Mouse (Mus musculus): ENCODE results near the gene Herc3. TPM values are rescaled to one million over a fixed set of nuclear protein-coding genes. Genes with fewer than 3 reads are reported as not detected.

Herc3 gene
- polyA plus RNA-seq, 1 experiment from 2014 or later: 27.1 TPM

DNA sequence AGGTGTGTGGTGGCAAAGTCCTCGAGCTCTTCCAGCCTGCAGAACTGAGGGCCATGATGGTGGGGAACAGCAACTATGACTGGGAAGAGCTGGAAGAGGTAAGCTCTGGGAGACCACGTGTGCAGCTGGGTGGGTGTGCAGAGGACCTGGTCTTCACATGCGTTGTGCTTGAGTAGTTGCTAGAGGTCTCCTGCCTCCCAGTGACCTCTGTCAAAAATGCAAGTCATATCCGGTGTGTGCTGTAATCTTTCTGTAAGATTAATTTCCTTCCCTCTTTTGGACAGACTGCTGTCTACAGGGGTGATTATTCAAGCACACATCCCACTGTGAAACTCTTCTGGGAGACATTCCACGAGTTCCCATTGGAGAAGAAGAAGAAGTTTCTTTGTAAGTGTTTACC lies 85.2 kb downstream of the Herc3 start:
- ATAC-seq: no peak
- no peaks in the 10 kb centered on the region for H3K27me3 ChIP-seq
- POLR2A ChIA-PET: interaction anchor here (0.5 kb wide), 1 partner anchor 86 kb away, joined by 7 read pairs; no protein-coding TSS in a partner anchor
- CTCF ChIA-PET: interaction anchor here (1.1 kb wide), 1 partner anchor 21 kb away, joined by 3 read pairs; no protein-coding TSS in a partner anchor
- no peak for TF ChIP-seq CTCF (IDR thresholded peaks at IDR 0.05)
- no peak for DNase-seq (ENCODE audit: low read depth, low spot score)
- in situ Hi-C loops (cut with MboI; ENCODE audit: low pct_unique_long_range_greater_than_20kb): no loop called here

DNA sequence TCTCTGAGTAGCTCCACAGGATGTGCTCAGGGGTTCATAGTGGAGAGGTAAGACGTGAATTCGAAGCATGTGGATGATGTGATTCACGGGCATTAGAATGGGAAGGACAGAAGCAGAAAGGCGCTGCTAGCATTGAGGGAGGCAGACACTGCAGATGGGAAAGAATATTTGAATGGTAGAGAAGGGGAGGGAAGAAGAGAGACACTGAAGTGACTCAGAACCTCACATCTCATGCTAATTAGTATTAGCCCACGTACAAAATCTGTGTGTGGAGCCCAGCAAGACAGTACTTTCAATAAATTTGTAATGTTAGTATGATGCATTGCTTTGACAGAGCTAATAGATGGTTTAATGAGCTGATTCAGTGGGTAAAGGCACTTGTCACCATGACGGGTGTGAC lies 89.5 kb downstream of the Herc3 start:
- CTCF ChIA-PET: interaction anchor here (1.5 to 1.8 kb wide), 2 partner anchors 39 to 260 kb away, joined by 3 to 7 read pairs; no protein-coding TSS in a partner anchor
- POLR2A ChIA-PET: no interaction called here
- no peak for TF ChIP-seq CTCF (IDR thresholded peaks at IDR 0.05)
- in situ Hi-C loops (cut with MboI; ENCODE audit: low pct_unique_long_range_greater_than_20kb): loop anchor here (10.0 kb wide), 1 partner anchor 254 kb away; no protein-coding TSS in a partner anchor
- no peak for ATAC-seq
- no peak for DNase-seq (ENCODE audit: low read depth, low spot score)
- no peaks in the 10 kb centered on the region for H3K27me3 ChIP-seq

DNA sequence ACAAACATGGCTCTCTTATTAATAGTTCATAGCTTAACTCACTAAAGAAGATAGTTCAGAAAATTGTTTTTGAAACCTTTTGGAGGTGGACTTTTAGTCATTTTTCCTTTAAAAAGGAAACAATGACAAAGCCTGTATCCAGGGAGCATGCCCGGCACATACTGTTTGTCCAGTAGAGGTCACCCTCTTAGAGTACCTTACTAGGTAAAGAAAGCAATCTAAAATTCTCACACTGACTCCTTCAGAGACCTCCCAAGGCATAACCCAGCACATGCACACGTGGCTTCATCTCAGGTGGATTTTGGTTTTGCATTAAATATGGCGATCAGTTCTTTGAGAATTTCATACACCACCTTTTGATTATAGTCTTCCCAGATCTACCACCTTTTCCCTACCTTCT lies 90.4 kb downstream of the Herc3 start:
- no peaks in the 10 kb centered on the region for H3K27me3 ChIP-seq
- ATAC-seq (peak; percentile 76), DNase-seq (ENCODE audit: low read depth, low spot score) (no peak)
- ChIA-PET CTCF (interaction anchor here (0.7 to 1.9 kb wide), 9 partner anchors 10 to 259 kb away, joined by 3 to 7 read pairs (median 4); no protein-coding TSS in a partner anchor), POLR2A (no interaction called here)
- in situ Hi-C loops (cut with MboI; ENCODE audit: low pct_unique_long_range_greater_than_20kb): loop anchor here (10.0 kb wide), 1 partner anchor 253 kb away; no protein-coding TSS in a partner anchor
- TF ChIP-seq CTCF (IDR thresholded peaks at IDR 0.05): peak; percentile 65

DNA sequence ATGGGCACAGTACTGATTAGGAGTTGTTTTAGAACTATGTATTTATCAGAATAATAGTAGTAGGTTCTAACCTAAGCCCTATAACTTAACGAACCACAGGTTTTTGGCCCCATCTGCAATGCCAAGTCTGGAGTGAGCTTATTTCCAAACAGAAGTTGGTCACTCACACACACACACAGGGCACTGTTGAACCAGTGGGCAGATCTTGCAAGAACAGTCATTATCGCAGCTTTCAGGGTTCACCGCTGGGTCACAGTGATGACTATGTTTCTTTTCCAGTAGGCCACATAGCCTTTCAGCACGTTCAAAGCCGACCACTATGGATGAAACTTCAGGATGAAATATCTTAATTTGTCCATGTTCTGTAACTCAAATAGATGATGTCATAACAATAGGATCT lies 91.2 kb downstream of the Herc3 start:
- CTCF ChIA-PET: interaction anchor here (1.0 to 1.9 kb wide), 8 partner anchors 10 to 271 kb away, joined by 3 to 7 read pairs (median 4); no protein-coding TSS in a partner anchor
- no peak for TF ChIP-seq CTCF (IDR thresholded peaks at IDR 0.05)
- POLR2A ChIA-PET: no interaction called here
- DNase-seq (ENCODE audit: low read depth, low spot score) (peak; percentile 50), ATAC-seq (peak; percentile 83)
- H3K27me3 ChIP-seq: no peaks in the 10 kb centered on the region
- in situ Hi-C loops (cut with MboI; ENCODE audit: low pct_unique_long_range_greater_than_20kb): loop anchor here (10.0 kb wide), 1 partner anchor 252 kb away; no protein-coding TSS in a partner anchor

DNA sequence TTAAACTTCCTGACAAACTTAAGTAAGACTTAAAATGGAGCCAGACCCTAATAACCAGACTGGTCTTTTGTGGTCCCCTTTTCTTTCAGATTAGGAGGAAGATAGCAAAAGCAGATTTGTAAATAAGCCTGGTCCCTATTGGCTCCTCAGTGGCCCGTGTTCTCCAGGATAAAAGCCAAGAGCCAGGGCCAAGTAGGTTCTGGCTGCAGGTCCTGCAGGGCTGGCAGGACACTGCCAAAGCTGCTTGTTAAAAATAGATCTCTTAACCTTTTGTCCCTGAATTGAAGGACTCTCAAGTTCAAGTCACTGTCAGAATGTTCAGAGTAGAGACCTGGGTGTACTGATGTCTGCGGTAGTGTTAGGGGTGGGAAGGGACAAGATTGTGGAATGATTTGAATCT lies 96.6 kb downstream of the Herc3 start:
- ATAC-seq: no peak
- no peaks in the 10 kb centered on the region for H3K27me3 ChIP-seq
- no peak for DNase-seq (ENCODE audit: low read depth, low spot score)
- POLR2A ChIA-PET: no interaction called here
- no peak for TF ChIP-seq CTCF (IDR thresholded peaks at IDR 0.05)
- CTCF ChIA-PET: interaction anchor here (0.6 kb wide), 1 partner anchor 8 kb away, joined by 3 read pairs; no protein-coding TSS in a partner anchor
- in situ Hi-C loops (cut with MboI; ENCODE audit: low pct_unique_long_range_greater_than_20kb): loop anchor here (10.0 kb wide), 1 partner anchor 247 kb away; no protein-coding TSS in a partner anchor

DNA sequence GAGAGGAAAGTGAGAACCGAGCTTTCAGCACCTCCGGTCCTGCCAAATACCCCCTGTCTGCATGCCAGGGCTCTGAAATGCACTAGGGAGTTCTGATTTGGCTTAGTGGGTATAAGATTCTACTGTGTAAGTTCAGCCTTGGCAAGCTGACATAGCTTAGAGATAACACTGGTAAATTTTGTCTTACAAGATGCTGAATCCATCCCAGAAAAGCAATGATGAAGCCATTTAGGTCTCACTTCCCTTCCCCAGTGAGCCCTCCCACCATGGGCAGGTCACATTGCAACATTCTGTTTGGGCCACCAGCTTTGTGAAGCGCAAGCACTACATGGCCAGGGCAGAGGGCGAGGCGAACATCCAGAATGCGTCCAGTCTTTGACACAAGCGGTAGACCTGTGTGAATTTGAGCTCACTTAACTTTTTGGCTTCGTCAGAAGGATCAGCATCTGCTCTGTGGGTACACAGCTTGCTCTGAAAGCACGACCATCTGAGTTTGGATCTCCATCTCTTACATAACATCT lies 98.7 kb downstream of the Herc3 start:
- ATAC-seq (no peak), DNase-seq (ENCODE audit: low read depth, low spot score) (no peak)
- in situ Hi-C loops (cut with MboI; ENCODE audit: low pct_unique_long_range_greater_than_20kb): loop anchor here (10.0 kb wide), 1 partner anchor 245 kb away; no protein-coding TSS in a partner anchor
- TF ChIP-seq CTCF (IDR thresholded peaks at IDR 0.05): no peak
- CTCF ChIA-PET: interaction anchor here (2.7 kb wide), 1 partner anchor 11 kb away, joined by 7 read pairs; no protein-coding TSS in a partner anchor
- H3K27me3 ChIP-seq: no peaks in the 10 kb centered on the region
- POLR2A ChIA-PET: no interaction called here

DNA sequence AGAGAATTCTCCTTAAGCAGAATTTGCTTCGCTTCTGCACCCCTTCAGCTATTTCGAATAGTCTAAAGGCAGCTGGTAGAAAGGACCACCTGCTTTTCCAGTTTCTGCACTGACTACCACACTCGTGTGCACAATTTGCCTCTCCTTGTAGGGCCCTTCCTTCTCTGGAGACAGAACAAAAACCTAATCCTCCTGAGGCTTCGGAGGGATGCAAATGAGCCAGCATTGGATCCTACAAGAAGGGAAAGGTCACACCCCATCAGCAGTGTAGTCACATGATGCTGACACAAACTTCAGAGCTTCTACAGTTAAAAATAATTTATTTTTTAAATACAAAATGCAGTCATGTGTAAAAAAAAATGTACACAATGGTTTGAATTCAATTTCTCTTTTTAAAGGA lies 99.9 kb downstream of the Herc3 start:
- no peaks in the 10 kb centered on the region for H3K27me3 ChIP-seq
- POLR2A ChIA-PET: no interaction called here
- TF ChIP-seq CTCF (IDR thresholded peaks at IDR 0.05): no peak
- DNase-seq (ENCODE audit: low read depth, low spot score): no peak
- in situ Hi-C loops (cut with MboI; ENCODE audit: low pct_unique_long_range_greater_than_20kb): no loop called here
- no peak for ATAC-seq
- CTCF ChIA-PET: interaction anchor here (2.7 kb wide), 1 partner anchor 9 kb away, joined by 7 read pairs; no protein-coding TSS in a partner anchor

DNA sequence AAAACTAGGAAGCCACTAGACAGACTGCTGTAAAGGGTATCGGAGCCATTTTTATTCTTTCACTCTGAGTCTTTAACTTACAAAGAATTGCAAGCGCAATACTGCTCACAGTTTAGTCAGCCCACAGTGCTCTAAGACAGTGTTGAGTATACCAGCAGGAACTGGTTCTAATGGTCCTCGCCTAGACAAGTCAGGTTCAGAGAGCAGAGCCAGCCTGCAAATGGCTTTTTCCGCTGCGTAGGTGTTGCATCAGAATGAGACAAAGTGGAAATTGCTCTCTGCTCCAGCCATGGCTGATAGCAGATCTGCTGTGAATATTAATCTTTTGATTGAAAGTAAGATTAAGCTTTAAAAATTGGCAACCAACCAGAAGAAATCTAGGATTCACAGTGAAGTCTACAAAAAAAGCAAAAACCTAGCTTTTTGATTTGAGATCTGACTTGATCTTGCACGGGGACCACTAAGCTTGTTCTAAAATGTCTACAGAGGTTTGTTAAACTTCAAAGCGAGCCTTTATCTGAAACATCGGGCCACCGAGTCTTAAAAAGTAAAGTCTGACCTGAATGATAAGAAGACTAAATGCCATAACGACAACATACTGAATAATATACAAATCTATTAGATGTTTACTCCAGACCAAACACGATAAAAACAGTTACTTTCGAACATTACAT lies 101.4 kb downstream of the Herc3 start:
- H3K27me3 ChIP-seq: no peaks in the 10 kb centered on the region
- ChIA-PET POLR2A (no interaction called here), CTCF (interaction anchor here (1.2 kb wide), 2 partner anchors 10 to 11 kb away, joined by 4 to 5 read pairs; no protein-coding TSS in a partner anchor)
- DNase-seq (ENCODE audit: low read depth, low spot score): no peak
- ATAC-seq: no peak
- no peak for TF ChIP-seq CTCF (IDR thresholded peaks at IDR 0.05)
- in situ Hi-C loops (cut with MboI; ENCODE audit: low pct_unique_long_range_greater_than_20kb): no loop called here

DNA sequence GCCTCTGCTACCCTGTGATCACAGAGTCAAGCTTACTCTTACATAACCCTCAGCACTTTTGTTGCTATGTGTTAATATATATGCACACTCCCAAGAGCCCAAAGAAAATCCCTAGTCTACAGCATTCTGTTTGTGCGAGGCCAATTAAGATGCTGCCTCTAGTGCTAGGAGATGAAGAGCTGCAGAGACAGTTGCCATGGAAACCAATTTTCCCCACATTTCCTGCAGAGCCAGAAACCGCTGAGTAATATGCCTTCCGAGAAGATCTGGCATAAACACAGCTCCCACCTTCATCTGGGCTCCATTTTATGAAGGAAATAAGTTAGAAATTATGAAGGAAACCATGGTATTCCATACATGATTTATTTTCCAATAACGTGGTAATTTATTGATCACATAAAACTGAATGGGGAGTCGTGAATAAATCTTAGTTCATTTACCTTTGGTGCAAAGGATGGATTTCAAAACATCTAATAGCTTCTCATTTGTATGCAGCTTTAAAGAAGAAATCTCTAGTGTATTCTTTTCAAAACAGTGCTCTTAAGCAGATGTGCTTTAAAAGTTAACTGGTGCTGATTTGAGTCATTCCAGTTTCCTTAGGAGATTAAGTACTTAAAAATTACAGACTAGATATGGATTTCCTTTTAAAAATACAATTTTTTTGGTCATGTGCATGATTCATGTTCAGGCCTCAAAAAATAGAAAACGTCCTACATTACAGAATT lies 102.1 kb downstream of the Herc3 start:
- in situ Hi-C loops (cut with MboI; ENCODE audit: low pct_unique_long_range_greater_than_20kb): no loop called here
- DNase-seq (ENCODE audit: low read depth, low spot score) (no peak), ATAC-seq (no peak)
- ChIA-PET CTCF (interaction anchor here (1.2 kb wide), 2 partner anchors 9 to 11 kb away, joined by 4 to 5 read pairs; no protein-coding TSS in a partner anchor), POLR2A (no interaction called here)
- no peak for TF ChIP-seq CTCF (IDR thresholded peaks at IDR 0.05)
- no peaks in the 10 kb centered on the region for H3K27me3 ChIP-seq

DNA sequence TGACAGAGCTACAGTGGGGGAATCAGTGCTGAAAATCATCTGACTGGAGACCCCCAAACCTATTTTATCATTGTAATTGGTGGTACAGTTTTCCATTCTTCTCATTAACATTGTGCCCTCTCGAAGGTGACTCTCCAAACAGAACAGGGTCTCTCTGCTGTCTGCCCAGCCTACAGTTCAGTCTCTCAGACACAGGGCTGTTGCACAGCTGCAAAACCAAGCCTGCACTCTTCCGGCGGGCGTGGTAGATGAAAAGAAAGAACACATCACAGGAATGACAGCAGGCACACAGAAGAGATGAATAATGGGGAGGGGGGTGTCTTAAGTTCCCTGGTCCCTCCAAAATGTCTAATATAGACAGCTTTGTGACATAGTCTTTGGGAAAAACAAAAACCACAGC lies 102.9 kb downstream of the Herc3 start:
- in situ Hi-C loops (cut with MboI; ENCODE audit: low pct_unique_long_range_greater_than_20kb): no loop called here
- ATAC-seq (no peak), DNase-seq (ENCODE audit: low read depth, low spot score) (no peak)
- ChIA-PET POLR2A (no interaction called here), CTCF (interaction anchor here (1.2 kb wide), 1 partner anchor 8 kb away, joined by 4 read pairs; no protein-coding TSS in a partner anchor)
- no peak for TF ChIP-seq CTCF (IDR thresholded peaks at IDR 0.05)
- no peaks in the 10 kb centered on the region for H3K27me3 ChIP-seq

All from Patski (cell line).